Mouse (Mus musculus) kidney, embryonic 15.5 days (tissue): ENCODE data around the gene Tmem182. TPM values are rescaled to one million over a fixed set of nuclear protein-coding genes. Genes with fewer than 3 reads are reported as not detected.

ENCODE experiments used
- ATAC-seq: fragments of 200-750 bp; cut with Nextera tagmentation; replicated peaks from 2 replicates; pipeline ENCODE4 v1.8.0; 2017; ENCODE audit warnings: moderate TSS enrichment; ENCODE audit not compliant: low FRiP score
- H3K27ac ChIP-seq: fragments of 300-500 bp; sonication (generic); 2 replicates; pipeline ENCODE4 v1.5.1; 2015; ENCODE audit warnings: mild to moderate bottlenecking, inconsistent platforms
- H3K27me3 ChIP-seq: fragments of 300-500 bp; sonication (generic); 2 replicates; pipeline ENCODE4 v1.6.1; 2015; ENCODE audit warnings: inconsistent platforms
- H3K36me3 ChIP-seq: fragments of 300-500 bp; sonication (generic); 2 replicates; pipeline ENCODE4 v1.6.1; 2015; ENCODE audit warnings: inconsistent platforms
- H3K4me1 ChIP-seq: fragments of 300-500 bp; sonication (generic); 2 replicates; pipeline ENCODE4 v1.6.1; 2015; ENCODE audit warnings: inconsistent platforms
- H3K4me2 ChIP-seq: fragments of 300-500 bp; sonication (generic); 2 replicates; pipeline ENCODE4 v1.6.1; 2015; ENCODE audit warnings: moderate library complexity, mild to moderate bottlenecking, inconsistent platforms
- H3K4me3 ChIP-seq: fragments of 300-500 bp; sonication (generic); replicated peaks from 2 replicates; pipeline ENCODE4 v1.5.1; 2015; ENCODE audit warnings: mild to moderate bottlenecking, inconsistent platforms
- H3K9ac ChIP-seq: fragments of 300-500 bp; sonication (generic); 2 replicates; pipeline ENCODE4 v1.6.1; 2015; ENCODE audit warnings: mild to moderate bottlenecking, inconsistent platforms
- H3K9me3 ChIP-seq: fragments of 300-500 bp; sonication (generic); replicated peaks from 2 replicates; pipeline ENCODE4 v1.6.1; 2016; ENCODE audit warnings: inconsistent platforms
- WGBS: fragments of 180-500 bp; shearing (Covaris S2); methylation state at CpG from one replicate; pipeline ENCODE4 v1.1.7; 2015; ENCODE audit warnings: mixed read lengths; 5-methylcytosine and 5-hydroxymethylcytosine counted together
- polyA plus RNA-seq: library from polyadenylated mRNA; unstranded; fragments of >200 nt; fragmentation: Nextera tagmentation; extraction: Ambion mirVana; gene quantifications from 2 replicates; pipeline ENCODE4 v1.2.1, GENCODE M21; 2015

Tmem182 gene
- polyA plus RNA-seq, 1 experiment from 2014 or later = 1.2 TPM

DNA sequence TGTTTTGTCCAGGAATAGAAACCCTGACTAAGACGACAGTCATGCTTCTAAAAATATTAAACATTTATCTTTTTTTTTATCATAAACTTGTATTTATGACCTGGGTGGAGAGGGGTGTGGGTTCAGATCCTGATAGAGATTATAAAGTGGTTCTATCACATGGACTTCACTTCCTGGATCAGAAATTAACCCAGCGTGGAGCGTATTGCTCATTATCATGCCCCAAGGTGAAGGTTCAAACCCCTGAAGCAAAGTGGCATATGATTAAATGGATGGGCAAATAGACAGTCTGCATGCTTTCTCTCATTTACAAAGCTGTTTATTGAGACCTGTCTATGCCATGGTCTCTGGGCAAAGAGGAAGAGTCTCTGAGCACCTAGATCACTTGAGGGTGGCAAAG is 28.6 kb upstream of the Tmem182 start:
- H3K4me2 ChIP-seq = no peak overlapping the region

GRCm38 (mm10) chr1:40783450-40783849 is 22.0 kb upstream of the Tmem182 start:
- ATAC-seq = peak; percentile 76
- no peaks in the 10 kb centered on the region for H3K27me3 ChIP-seq
- H3K4me2 ChIP-seq = no peak overlapping the region
- no peak overlapping the region for H3K4me3 ChIP-seq
- peaks cover 10% of the 10 kb centered on the region for H3K9me3 ChIP-seq
- H3K27ac ChIP-seq = no peak overlapping the region
- H3K9ac ChIP-seq = no peak overlapping the region
- H3K36me3 ChIP-seq = peaks cover 22% of the 10 kb centered on the region
- 63% methylated on average over 7 of the region's 7 CpGs for WGBS
- no peaks in the 10 kb centered on the region for H3K4me1 ChIP-seq

More for the DNA sequence above, 28.6 kb upstream of the Tmem182 start:
- Histone ChIP-seq H3K4me1 (no peaks in the 10 kb centered on the region), H3K4me3 (no peak overlapping the region), H3K9ac (no peak overlapping the region), H3K27me3 (no peaks in the 10 kb centered on the region), H3K9me3 (peaks cover 11% of the 10 kb centered on the region), H3K36me3 (peaks cover 30% of the 10 kb centered on the region), H3K27ac (no peak overlapping the region)
- 73% methylated on average over 3 of the region's 3 CpGs for WGBS
- ATAC-seq = no peak

GRCm38 (mm10) chr1:40784306-40784705 is 21.1 kb upstream of the Tmem182 start:
- Histone ChIP-seq H3K27ac (no peak overlapping the region), H3K4me3 (no peak overlapping the region), H3K4me1 (no peaks in the 10 kb centered on the region), H3K36me3 (peaks cover 13% of the 10 kb centered on the region), H3K9me3 (0 out of 2 replicates have a peak, but pooled peaks cover 3% of the 10 kb centered on the region), H3K27me3 (no peaks in the 10 kb centered on the region), H3K9ac (no peak overlapping the region), H3K4me2 (no peak overlapping the region)
- ATAC-seq = no peak
- 91% methylated on average over 9 of the region's 9 CpGs for WGBS

DNA sequence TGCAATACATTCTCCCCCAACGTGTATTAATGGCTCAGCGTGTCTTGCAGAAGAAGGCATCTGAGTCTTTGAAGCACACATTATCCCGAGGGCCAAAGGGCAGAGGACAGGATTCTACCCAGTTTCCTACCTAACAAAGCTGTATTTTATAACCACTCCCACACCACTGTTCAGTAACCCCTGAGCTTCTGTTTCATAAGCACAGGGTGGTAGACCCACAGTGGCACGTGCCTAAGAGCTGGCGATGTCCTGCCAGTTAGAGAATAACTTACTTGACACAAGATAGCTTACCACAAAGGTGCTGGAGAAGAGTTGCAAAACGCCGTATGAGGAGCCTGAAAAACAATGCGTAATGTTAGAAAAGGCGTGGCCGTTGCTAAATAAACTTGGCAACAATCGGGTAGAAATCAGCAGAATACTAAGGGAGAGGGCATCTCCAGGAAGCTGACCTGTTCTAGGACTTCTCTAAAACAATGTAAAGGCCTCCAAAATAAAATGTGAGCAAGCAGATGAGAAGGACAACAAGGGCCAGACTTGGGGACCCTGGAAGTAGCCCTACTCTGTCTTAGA is 19.4 kb upstream of the Tmem182 start:
- H3K4me1 ChIP-seq = peaks cover 1% of the 10 kb centered on the region
- H3K9me3 ChIP-seq = no peaks in the 10 kb centered on the region
- no peak overlapping the region for H3K4me3 ChIP-seq
- H3K27me3 ChIP-seq = no peaks in the 10 kb centered on the region
- 69% methylated on average over 11 of the region's 11 CpGs for WGBS
- no peak overlapping the region for H3K4me2 ChIP-seq
- ATAC-seq = no peak
- no peak overlapping the region for H3K9ac ChIP-seq
- H3K27ac ChIP-seq = no peak overlapping the region
- no peaks in the 10 kb centered on the region for H3K36me3 ChIP-seq

GRCm38 (mm10) chr1:40788956-40789355 is 16.4 kb upstream of the Tmem182 start:
- Histone ChIP-seq H3K27me3 (no peaks in the 10 kb centered on the region), H3K4me2 (no peak overlapping the region), H3K9ac (no peak overlapping the region), H3K36me3 (no peaks in the 10 kb centered on the region), H3K27ac (no peak overlapping the region), H3K9me3 (no peaks in the 10 kb centered on the region), H3K4me3 (no peak overlapping the region), H3K4me1 (peaks cover 3% of the 10 kb centered on the region)
- WGBS = 82% methylated on average over 6 of the region's 6 CpGs
- no peak for ATAC-seq

DNA sequence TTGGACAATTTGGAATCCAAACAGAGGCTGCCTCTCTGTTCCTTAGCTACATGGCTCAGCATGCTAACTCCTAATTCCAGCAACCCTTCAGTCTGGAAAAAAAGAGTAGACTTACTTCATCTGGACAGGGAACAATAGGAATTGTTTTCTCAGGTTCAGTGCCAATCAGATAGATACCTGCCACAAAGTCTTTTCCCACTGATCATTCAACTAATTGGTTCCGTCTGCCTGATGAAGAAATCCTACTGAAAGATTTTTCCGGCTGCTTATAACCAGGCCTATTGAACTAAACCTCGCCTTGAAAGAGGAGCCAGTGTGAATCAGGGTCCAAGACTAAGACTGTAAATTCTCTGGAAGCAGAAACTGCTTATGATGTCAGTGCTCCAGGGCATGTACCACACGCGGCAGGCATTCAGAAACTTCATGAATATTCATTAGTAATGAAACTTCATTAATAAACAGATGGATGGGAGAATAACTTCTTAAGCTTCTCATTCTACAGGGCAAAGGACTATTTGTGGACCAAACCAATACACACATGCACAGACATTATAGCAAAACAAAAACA is 15.7 kb upstream of the Tmem182 start:
- WGBS = 38% methylated on average over 5 of the region's 5 CpGs
- H3K4me3 ChIP-seq = peak overlapping the region; percentile 76
- H3K9ac ChIP-seq = peak overlapping the region; percentile 53; the same call in 1 of the 2 replicates
- H3K27ac ChIP-seq = peak overlapping the region; percentile 55; the same call in 1 of the 2 replicates
- no peaks in the 10 kb centered on the region for H3K36me3 ChIP-seq
- no peaks in the 10 kb centered on the region for H3K27me3 ChIP-seq
- no peaks in the 10 kb centered on the region for H3K9me3 ChIP-seq
- H3K4me1 ChIP-seq = peaks cover 3% of the 10 kb centered on the region
- peak overlapping the region; percentile 65 for H3K4me2 ChIP-seq
- no peak for ATAC-seq

- peaks cover 3% of the 10 kb centered on the region for H3K4me1 ChIP-seq
- peak within 1 kb of the TSS; percentile 76 for H3K4me3 ChIP-seq
- 6% methylated on average over 38 of the region's 38 CpGs for WGBS
- H3K9ac ChIP-seq = peak within 1 kb of the TSS; percentile 53
- no peaks in the 10 kb centered on the region for H3K36me3 ChIP-seq
- ATAC-seq = peak; percentile 96
- H3K27me3 ChIP-seq = no peaks in the 10 kb centered on the region
- H3K27ac ChIP-seq = peak within 1 kb of the TSS; percentile 55
- H3K4me2 ChIP-seq = peak within 1 kb of the TSS; percentile 65
- no peaks in the 10 kb centered on the region for H3K9me3 ChIP-seq
Observed at GRCm38 (mm10) chr1:40790324-40791141, 14.9 kb upstream of the Tmem182 start, which contains the start of gene Mfsd9. Gene Mfsd9 (minus strand): TSS chr1:40790687.

GRCm38 (mm10) chr1:40795508-40795907 is 9.9 kb upstream of the Tmem182 start:
- H3K36me3 ChIP-seq = no peaks in the 10 kb centered on the region
- no peaks in the 10 kb centered on the region for H3K27me3 ChIP-seq
- no peak overlapping the region for H3K27ac ChIP-seq
- H3K9me3 ChIP-seq = no peaks in the 10 kb centered on the region
- no peak overlapping the region for H3K4me2 ChIP-seq
- no peak overlapping the region for H3K9ac ChIP-seq
- 96% methylated on average over 1 of the region's 1 CpGs for WGBS
- no peak for ATAC-seq
- no peak overlapping the region for H3K4me3 ChIP-seq
- peaks cover 3% of the 10 kb centered on the region for H3K4me1 ChIP-seq

DNA sequence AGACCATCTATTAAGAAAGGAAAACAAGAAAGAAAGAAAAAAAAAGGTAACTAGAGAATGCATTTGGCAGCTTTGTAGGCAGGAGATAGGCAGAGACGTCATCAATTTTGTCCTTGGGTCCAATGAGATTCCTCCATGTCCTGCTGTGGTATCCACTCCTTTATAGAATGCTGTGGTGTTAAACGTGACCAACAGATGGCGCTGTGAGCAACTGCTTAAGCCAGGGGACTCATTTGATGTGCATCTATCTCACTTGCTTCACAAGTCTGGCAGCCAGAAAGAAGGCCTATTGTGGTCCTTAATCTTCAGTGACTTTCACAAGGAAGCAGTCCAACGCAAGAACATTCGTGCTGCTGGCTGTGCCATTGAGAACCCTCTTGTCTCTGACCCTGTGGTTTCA is 8.1 kb upstream of the Tmem182 start:
- Histone ChIP-seq H3K27me3 (no peaks in the 10 kb centered on the region), H3K27ac (no peak overlapping the region), H3K9ac (no peak overlapping the region), H3K9me3 (no peaks in the 10 kb centered on the region), H3K4me2 (no peak overlapping the region), H3K4me1 (no peaks in the 10 kb centered on the region), H3K36me3 (no peaks in the 10 kb centered on the region), H3K4me3 (no peak overlapping the region)
- ATAC-seq = 0 out of 2 replicates have a peak, but pooled peaks have one; percentile 25
- 23% methylated on average over 5 of the region's 5 CpGs for WGBS

GRCm38 (mm10) chr1:40799121-40799520 is 6.3 kb upstream of the Tmem182 start:
- Histone ChIP-seq H3K27me3 (no peaks in the 10 kb centered on the region), H3K9ac (no peak overlapping the region), H3K9me3 (no peaks in the 10 kb centered on the region), H3K4me2 (no peak overlapping the region), H3K27ac (no peak overlapping the region), H3K4me1 (no peaks in the 10 kb centered on the region), H3K36me3 (no peaks in the 10 kb centered on the region), H3K4me3 (no peak overlapping the region)
- ATAC-seq = no peak
- WGBS = 92% methylated on average over 8 of the region's 8 CpGs

DNA sequence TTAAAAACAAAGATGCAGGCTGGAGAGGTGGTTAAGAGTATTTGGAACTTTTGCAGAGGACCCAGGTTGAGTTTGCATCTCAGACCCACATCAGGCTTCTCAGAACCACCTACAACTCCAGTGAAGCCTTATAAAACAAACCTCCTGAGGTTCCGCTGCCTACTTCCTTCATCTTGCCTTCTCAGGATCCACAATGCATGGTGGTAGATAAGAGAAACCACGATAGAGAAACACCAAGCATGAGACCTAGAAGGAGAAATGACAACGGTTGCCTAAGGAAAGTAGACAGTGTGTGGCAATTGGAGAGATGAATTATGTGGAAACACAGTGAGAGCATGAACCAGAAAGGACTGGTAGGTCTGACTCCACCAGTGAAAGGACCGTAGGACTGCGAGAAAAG is 4.5 kb upstream of the Tmem182 start:
- H3K9ac ChIP-seq = no peak overlapping the region
- H3K4me2 ChIP-seq = no peak overlapping the region
- H3K4me3 ChIP-seq = no peak overlapping the region
- ATAC-seq = no peak
- 87% methylated on average over 5 of the region's 5 CpGs for WGBS
- H3K27ac ChIP-seq = no peak overlapping the region
- no peaks in the 10 kb centered on the region for H3K9me3 ChIP-seq
- H3K27me3 ChIP-seq = no peaks in the 10 kb centered on the region
- no peaks in the 10 kb centered on the region for H3K36me3 ChIP-seq
- H3K4me1 ChIP-seq = no peaks in the 10 kb centered on the region

- H3K9ac ChIP-seq = no peak overlapping the region
- WGBS = 24% methylated on average over 3 of the region's 3 CpGs
- no peaks in the 10 kb centered on the region for H3K4me1 ChIP-seq
- no peaks in the 10 kb centered on the region for H3K9me3 ChIP-seq
- H3K27me3 ChIP-seq = no peaks in the 10 kb centered on the region
- H3K27ac ChIP-seq = no peak overlapping the region
- no peak overlapping the region for H3K4me3 ChIP-seq
- H3K36me3 ChIP-seq = no peaks in the 10 kb centered on the region
- no peak for ATAC-seq
- no peak overlapping the region for H3K4me2 ChIP-seq
Observed at GRCm38 (mm10) chr1:40802759-40803158, 2.6 kb upstream of the Tmem182 start.
